Mouse (Mus musculus) thymus, adult 2 months (tissue): ENCODE data around the gene Fam171a2.

Source experiments
- CTCF ChIP-seq: fragments of 200-500 bp; IDR thresholded peaks from 2 replicates; pipeline ENCODE4 v1.5.1; 2012; ENCODE audit warnings: mild to moderate bottlenecking, control low read depth, low read length, moderate library complexity, borderline replicate concordance; ENCODE audit not compliant: control insufficient read depth, poor library complexity, insufficient read depth; ENCODE audit errors: extremely low read depth
- POLR2A ChIP-seq: fragments of 200-500 bp; IDR thresholded peaks from 2 replicates; pipeline ENCODE4 v1.6.1; 2012; ENCODE audit warnings: mild to moderate bottlenecking, low read length, control low read depth, moderate library complexity; ENCODE audit not compliant: control insufficient read depth, poor library complexity, insufficient read depth; ENCODE audit errors: extremely low read depth

DNA sequence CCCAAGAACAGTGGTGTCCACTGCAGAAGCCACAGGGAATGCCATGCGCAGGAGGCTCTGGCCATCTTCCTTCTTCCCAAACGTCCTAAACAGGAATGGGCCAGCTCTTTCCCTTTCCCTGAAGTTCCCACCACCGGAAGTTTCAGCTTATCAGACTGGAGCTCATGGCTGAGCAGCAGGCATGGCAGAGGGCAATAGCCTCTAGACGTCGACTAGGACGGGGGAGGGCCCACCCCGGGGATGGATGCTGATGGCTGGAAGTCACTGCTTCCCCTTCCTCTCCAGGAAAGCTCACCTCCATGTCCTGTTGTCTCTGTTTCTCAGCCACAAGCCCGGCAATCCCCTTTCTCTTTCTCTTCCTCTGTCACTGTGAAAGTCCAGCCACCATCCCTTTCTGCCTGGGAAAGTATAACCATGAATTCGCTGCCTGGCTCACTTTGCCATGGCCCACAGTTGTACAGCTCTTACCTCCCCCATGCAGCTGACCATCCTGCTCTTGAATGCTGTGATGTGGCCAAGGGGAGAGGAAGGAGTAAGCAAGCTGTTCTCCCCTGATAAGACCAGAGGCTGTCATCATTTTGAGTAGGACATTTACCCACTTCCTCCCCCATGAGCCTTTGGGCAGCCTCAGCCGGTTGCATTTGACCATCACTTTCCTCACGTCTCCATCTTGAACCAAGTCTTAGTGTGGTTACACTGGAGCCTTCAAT lies 22.3 kb upstream of the Fam171a2 start, which contains the start of gene Itga2b:
- TF ChIP-seq POLR2A (no peak), CTCF (no peak)
